Mouse (Mus musculus) ES-Bruce4 (cell line): Measurements from ENCODE around the gene Syngr1. TPM values are rescaled to one million over a fixed set of nuclear protein-coding genes. Genes with fewer than 3 reads are reported as not detected.

Experiments used
- H3K27ac ChIP-seq: 2 replicates; pipeline ENCODE4 v1.5.1; 2012; ENCODE audit warnings: low read length, inconsistent platforms; ENCODE audit not compliant: insufficient read depth
- H3K27me3 ChIP-seq: 2 replicates; pipeline ENCODE4 v1.6.1; 2012; ENCODE audit warnings: mild to moderate bottlenecking, low read length, inconsistent platforms; ENCODE audit not compliant: control insufficient read depth, poor library complexity, insufficient read depth, severe bottlenecking
- H3K36me3 ChIP-seq: 2 replicates; pipeline ENCODE4 v1.6.1; 2012; ENCODE audit warnings: inconsistent platforms, mild to moderate bottlenecking, low read length, moderate library complexity; ENCODE audit not compliant: control insufficient read depth, poor library complexity, insufficient read depth, severe bottlenecking
- H3K4me1 ChIP-seq: one replicate; pipeline ENCODE4 v1.8.1; 2011; ENCODE audit warnings: low read length; ENCODE audit not compliant: control insufficient read depth, insufficient read depth
- H3K4me3 ChIP-seq: 2 replicates; pipeline ENCODE4 v1.5.1; 2011; ENCODE audit warnings: low read depth, mild to moderate bottlenecking, low read length
- H3K9ac ChIP-seq: 2 replicates; pipeline ENCODE4 v1.6.1; 2012; ENCODE audit warnings: low read depth, mild to moderate bottlenecking, inconsistent platforms; ENCODE audit not compliant: poor library complexity, severe bottlenecking
- H3K9me3 ChIP-seq: replicated peaks from 2 replicates; pipeline ENCODE4 v1.6.1; 2012; ENCODE audit warnings: mild to moderate bottlenecking, low read length, inconsistent platforms; ENCODE audit not compliant: control insufficient read depth, poor library complexity, insufficient read depth, severe bottlenecking
- CTCF ChIP-seq: IDR thresholded peaks from one replicate; pipeline ENCODE4 v1.8.1; 2011; ENCODE audit warnings: low read depth, low read length
- EP300 ChIP-seq: IDR thresholded peaks from 2 replicates; pipeline ENCODE4 v1.6.1; 2011; ENCODE audit warnings: low read depth, low read length; ENCODE audit not compliant: insufficient read depth
- POLR2A ChIP-seq: IDR thresholded peaks from one replicate; pipeline ENCODE4 v1.8.1; 2011; ENCODE audit warnings: low read length; ENCODE audit not compliant: insufficient read depth
- polyA plus RNA-seq: library from polyadenylated mRNA; stranded (reverse); fragments of >200 nt; gene quantifications from 2 replicates; pipeline ENCODE4 v1.2.4, GENCODE M21; 2011; ENCODE audit warnings: low read depth; ENCODE audit not compliant: missing spikeins, insufficient read depth, insufficient read length

Syngr1 gene
- polyA plus RNA-seq, 1 experiment: 32.3 TPM

DNA sequence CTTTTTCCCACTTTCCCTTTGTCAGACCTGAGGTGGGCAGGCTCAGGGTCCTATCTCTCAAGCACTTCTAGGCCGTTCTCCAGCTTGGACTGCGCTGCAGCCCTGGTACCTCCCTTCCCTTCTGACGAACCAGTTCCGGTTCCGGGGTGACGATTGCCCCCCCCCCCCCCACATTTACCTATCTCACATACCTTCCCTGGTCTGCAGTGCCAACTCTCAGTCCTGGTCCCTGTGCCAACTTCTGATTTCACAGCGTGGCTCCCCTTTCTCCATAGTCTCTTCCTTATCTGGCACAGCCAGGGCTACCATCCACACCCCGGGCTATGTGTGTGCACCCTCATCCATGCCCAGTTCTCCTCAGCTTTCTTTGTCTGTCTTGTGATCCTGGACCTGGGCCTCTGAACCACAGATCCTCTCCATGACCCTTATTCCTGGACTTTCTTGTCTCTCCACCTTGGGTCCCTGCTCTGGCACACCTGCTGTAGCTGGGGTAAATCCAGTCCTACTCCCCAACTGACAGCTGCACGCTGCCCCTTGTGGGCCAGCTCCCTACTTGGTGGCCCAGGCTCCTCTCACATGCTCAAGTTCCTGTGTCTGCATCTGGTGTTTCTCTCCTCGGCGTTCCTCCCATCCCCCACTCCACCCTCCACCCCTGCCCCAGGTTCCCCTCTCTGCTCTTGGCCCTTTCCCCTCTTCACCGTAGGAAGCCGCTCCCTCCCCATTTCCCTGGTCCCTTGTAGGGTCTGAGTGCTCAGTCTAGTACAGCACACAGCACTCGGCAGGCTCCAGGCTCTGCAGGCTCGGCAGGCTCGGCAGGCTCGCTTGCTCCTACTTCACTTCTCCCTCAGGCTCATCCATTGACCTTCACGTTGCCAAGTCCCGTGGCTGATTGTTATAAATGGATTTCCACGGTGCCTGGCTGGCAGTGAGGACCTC lies 6.1 kb downstream of the Syngr1 start:
- Histone ChIP-seq H3K9ac (no peak overlapping the region), H3K27ac (no peak overlapping the region)

DNA sequence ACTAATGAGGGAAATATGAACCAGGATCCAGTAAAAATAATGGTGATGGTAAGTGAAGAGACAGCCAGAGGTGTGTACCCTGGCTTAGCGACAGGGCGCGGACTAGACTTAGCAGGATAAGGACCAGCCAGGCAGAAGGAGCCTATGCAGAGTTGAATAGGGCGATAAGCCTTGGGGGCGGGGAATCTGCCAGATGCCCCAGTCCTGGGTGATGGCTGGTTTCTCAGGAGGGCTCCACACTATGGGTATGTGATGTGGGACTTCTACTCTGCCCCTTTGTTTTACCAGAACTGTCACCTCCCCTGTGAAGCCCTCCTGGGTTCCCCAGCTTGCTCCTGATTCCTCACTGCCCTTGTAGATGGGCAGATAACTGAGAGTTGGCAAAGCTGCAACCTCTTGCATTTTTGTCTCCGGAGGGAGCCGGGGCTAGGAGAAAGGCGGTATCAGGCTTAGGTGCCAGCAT lies 6.9 kb downstream of the Syngr1 start:
- Histone ChIP-seq H3K9ac (no peak overlapping the region), H3K27me3 (no peaks in the 10 kb centered on the region), H3K9me3 (no peaks in the 10 kb centered on the region), H3K4me1 (peaks cover 23% of the 10 kb centered on the region), H3K27ac (no peak overlapping the region), H3K36me3 (no peaks in the 10 kb centered on the region), H3K4me3 (no peak overlapping the region)
- TF ChIP-seq POLR2A: no peak
- TF ChIP-seq EP300: no peak
- TF ChIP-seq CTCF: no peak

More for the DNA sequence above, 6.1 kb downstream of the Syngr1 start:
- Histone ChIP-seq H3K4me1 (peaks cover 23% of the 10 kb centered on the region), H3K9me3 (no peaks in the 10 kb centered on the region), H3K36me3 (no peaks in the 10 kb centered on the region), H3K4me3 (peak overlapping the region; percentile 6), H3K27me3 (no peaks in the 10 kb centered on the region)
- no peak for TF ChIP-seq POLR2A
- TF ChIP-seq CTCF: no peak
- TF ChIP-seq EP300: no peak

DNA sequence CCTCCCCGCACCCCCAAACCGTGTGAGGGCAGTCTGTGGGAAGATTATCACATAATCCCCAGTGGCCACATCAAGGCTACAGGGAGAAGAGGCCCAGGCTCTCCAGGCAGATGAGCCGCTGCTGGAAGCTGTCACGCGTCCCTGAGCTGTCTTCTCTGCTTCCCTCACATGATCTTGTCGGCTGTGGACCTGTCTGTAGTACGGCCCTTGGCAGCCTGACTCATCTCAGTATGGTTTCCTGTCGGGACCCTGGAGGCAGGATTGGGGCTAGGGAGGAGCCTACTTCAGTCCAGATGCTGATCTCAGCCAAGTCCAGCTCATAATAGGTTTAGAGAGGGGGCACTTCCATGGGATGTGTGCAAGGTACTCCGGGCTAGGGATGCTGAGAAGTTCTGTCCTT lies 7.7 kb downstream of the Syngr1 start:
- no peaks in the 10 kb centered on the region for H3K9me3 ChIP-seq
- H3K4me1 ChIP-seq: peaks cover 23% of the 10 kb centered on the region
- H3K27me3 ChIP-seq: no peaks in the 10 kb centered on the region
- TF ChIP-seq POLR2A: no peak
- TF ChIP-seq EP300: no peak
- TF ChIP-seq CTCF: no peak
- no peak overlapping the region for H3K9ac ChIP-seq
- no peak overlapping the region for H3K27ac ChIP-seq
- H3K36me3 ChIP-seq: no peaks in the 10 kb centered on the region
- 0 out of 2 replicates have a peak overlapping the region, but pooled peaks have one; percentile 0 for H3K4me3 ChIP-seq

DNA sequence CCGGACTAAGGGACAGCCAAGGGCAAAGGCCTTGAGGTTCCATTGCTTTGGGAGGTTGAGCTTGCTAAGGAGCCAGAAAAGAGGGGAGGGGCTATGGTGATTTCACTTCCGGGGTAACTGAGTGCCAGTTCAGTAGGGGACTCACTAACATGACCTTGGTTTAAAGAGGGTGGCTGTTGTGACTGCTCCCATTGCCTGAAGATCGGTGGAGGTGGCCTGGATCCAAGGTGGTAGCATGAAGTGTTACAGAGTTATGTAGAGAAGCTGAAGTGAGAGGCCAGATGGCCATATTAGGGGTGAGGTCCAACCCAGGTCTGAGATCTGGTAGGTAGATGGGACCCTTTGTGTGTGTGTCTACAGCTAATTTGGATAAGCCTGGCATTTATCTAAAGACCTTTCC lies 8.3 kb downstream of the Syngr1 start:
- Histone ChIP-seq H3K27me3 (no peaks in the 10 kb centered on the region), H3K4me1 (peaks cover 24% of the 10 kb centered on the region), H3K27ac (no peak overlapping the region), H3K4me3 (no peak overlapping the region), H3K9ac (no peak overlapping the region), H3K36me3 (no peaks in the 10 kb centered on the region), H3K9me3 (no peaks in the 10 kb centered on the region)
- no peak for TF ChIP-seq EP300

DNA sequence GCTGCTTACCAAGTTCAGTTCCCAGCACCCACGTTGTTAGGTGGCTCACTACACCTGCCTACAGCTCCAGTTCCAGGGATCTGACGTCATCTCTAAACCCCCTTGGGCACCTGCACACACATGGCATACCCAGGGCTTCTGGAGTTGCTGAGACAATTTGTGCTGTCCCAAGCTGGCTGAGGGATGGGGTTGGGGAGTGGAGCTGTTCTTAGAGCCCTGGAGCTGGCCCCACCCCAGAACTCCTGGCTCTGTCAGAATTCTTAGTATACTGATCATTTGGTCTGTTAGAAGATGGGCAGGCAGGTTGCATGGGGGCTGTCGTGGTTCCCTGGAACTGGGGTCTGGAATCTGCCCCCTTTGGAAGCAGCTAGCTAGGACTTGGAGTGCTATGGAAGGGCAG lies 9.1 kb downstream of the Syngr1 start:
- Histone ChIP-seq H3K9ac (no peak overlapping the region), H3K27me3 (no peaks in the 10 kb centered on the region), H3K27ac (no peak overlapping the region), H3K9me3 (no peaks in the 10 kb centered on the region), H3K4me3 (no peak overlapping the region), H3K36me3 (no peaks in the 10 kb centered on the region), H3K4me1 (peaks cover 26% of the 10 kb centered on the region)
- no peak for TF ChIP-seq EP300
- no peak for TF ChIP-seq CTCF
- TF ChIP-seq POLR2A: no peak

DNA sequence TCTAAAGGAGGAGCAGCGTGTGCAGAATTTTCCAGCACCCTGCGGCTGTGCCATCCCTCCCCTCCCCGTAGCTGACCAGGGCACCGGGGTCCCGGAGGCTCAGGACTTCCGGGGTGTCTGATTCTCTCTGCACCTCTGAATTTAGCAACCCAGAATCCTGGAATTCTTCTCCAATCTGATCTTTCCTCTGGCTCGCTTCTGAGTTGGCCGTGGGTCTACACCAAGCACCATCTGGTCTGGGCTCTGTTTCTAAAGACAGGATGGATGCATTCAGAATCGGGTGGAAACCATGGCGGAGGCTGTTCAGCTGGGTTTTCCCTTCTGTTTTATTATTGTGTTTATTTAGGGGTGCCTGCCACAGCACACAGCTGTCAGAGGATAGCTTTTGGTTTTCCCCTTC lies 9.7 kb downstream of the Syngr1 start:
- TF ChIP-seq POLR2A (no peak), CTCF (no peak), EP300 (no peak)
- H3K27ac ChIP-seq: no peak overlapping the region
- H3K27me3 ChIP-seq: no peaks in the 10 kb centered on the region
- no peaks in the 10 kb centered on the region for H3K36me3 ChIP-seq
- H3K4me1 ChIP-seq: peaks cover 26% of the 10 kb centered on the region
- no peak overlapping the region for H3K9ac ChIP-seq
- H3K9me3 ChIP-seq: no peaks in the 10 kb centered on the region
- H3K4me3 ChIP-seq: no peak overlapping the region
